Mouse (Mus musculus) adrenal gland, adult (tissue): ENCODE data around the gene Grik5.

Source experiments
- DNase-seq, 2 experiments: peaks; one replicate each; pipeline ENCODE4 v3.0.0; 2022 to 2023; ENCODE audit warnings: low spot score in 1 of 2; ENCODE audit not compliant: inconsistent age in 2 of 2

Grik5 gene

DNA sequence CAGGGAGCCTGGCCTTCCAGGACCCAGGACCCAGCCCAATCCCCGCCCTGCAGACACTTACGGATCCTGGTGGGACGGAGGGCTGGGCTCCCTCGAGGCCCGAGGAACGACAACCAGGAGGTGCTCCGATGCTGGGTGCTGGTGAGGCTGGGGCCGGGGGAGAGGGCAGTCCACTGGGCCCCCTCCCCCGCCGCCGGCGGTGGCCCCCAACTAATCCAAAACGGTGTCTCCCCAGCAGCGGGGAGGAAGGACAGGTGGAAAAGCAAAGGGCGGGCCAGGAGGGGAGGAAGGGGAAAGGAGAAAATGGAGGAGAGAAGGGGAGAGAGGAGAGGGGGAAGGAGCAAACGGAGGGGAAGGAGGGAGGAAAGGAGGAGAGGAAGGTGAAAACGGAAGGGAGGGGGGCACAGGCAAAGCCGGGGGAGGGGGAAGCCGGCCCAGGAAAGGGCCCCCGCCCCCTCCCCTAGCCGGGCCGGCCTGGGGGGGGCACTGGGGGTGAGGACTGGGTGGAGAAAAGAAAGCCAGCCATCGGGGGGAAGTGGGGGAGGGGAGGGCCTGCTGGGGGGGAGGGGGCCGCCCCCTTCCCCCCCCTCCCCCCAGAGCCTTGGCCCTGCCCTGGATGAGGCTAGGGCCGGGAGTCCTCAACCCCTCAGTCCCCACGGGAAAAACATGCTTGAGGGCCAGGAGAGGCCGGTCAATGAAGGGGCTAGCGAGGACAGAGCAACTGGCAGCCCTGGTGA lies at the start of gene Grik5, which contains the start of gene Zfp574:
Grik5 (minus strand) TSS at position 368 of the 737 bp plus-strand sequence.
Zfp574 (plus strand) TSS at position 589 of the 737 bp plus-strand sequence.
- DNase-seq, result peak; percentile 53 to 74

DNA sequence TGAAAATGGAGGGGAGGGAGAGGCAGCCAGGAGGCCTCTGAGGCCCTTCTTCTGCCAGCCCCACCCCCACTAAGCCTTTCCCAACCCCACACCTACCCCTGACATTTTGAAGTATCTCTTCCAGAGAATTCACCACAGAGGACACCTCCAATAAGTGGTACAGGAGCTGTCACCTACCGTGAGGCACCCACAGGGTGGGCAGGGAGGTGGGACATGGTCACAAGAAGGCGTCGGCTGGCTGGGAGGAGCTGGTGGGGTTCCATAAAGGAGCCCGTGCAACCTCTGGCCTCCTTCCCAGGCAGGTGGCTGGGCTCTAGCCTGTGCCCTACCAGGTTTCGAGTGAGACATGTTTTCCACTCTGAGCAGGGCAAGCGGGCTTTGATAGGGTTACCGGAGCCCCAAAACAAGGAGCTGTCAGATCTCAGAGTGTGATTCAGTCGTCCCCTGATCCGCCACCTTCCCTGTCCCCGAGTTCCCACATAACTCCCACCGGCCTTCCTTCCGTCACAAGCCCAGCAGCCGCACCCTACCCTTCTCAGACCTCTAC lies 49.2 kb upstream of the Grik5 start:
- no peak for DNase-seq

DNA sequence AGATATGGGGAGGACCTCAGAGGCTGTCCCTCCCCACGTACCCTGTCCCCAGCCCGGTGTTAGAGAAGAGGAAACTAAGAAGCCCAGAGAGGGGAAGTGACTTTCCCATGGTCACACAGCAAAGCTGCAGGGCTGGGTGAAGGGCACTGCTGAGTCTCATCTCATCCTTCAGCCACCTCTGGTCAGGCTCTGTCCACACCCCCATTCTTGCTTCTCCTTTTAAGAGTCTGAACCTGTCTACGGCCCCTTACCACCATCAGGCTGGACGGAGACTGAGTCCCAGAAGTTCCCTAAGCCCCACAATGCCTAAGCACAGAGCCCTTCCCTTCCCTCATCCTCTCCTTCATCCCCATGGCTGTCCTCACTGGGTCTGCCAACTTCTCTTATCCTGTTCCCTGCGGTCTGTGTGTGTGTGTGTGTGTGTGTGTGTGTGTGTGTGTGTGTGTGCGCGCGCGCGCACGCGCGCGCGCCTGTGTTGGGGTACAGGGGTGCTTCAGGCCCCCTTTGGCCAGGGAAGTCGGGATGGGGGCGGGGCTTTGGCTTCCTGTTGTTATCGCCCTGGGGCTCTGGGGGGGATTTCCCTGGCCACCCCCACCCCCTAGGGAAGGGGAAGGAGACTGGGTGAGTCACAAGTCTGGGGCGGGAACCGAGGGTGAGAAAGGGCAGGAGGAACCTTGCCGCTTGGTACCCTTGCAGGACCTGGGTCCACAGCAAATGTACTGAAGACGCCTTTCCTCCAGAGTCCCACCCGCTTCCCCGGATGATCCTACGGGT lies 48.1 kb upstream of the Grik5 start:
- DNase-seq, result peak; percentile 45 to 56

DNA sequence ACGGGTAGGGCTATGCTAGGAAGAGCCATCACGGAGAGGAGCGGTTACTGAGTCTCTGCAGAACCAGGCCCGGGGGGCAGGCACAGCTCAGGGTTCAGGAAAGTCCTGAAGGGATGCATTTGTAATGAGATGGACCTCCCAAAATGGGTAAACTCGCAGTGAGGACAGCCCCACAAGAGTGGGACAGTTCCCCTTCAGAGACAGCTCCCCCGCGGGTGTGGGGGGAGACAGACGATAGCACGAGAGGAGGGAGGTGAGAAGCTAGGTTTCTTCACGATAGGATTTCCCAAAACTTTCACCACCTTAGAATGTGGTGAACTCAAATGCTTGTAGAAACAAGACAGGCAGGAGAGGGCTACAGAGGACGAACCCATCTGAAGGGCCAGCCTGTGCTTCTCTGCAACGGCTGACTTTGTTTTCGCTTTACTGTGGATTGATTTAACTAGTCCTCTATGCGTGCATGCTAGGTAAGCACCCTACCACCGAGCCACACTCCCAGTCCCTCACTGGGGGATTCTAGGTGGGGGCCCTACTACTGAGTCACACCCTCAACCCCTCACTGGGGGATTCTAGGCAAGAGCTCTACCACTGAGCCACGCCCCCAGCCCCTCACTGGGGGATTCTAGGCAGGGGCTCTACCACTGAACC lies 40.9 kb upstream of the Grik5 start:
- DNase-seq, result no peak

DNA sequence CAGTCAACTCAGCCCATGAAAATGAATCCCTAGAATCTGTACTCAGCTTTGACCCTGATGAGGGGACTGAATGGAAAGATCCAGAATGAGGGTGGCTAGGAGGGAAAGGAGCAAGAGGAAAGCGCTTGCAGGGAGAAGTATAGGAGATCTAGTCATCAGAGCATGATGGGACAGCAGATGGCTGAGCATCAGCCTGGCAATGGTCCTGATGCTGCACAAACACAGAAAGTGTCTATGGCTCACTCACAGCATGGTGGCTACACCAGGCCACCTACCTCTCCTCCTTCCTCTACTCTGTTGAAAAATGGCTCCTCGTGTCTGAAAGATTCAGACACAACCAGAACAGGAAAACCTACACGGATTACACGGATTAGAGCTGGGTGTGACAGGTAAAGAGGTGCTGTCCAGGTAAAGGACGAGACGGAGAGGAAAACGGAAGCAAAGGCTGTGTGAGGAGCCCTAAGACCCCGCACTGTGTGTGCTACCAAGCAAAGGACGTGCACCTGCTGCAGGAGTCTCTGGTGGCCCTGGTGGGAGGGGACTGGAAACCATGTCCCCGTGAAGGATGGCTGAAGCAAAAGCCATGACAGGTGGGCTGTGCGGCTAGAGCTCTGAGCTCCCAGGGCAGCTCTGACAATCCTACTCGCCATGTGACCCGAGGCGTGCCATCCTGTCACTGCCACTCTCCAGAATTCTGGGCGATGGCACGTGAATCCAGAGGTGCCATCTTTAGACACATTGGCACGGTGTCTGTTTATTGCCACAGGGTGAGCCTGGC lies 40.2 kb upstream of the Grik5 start:
- no peak for DNase-seq

DNA sequence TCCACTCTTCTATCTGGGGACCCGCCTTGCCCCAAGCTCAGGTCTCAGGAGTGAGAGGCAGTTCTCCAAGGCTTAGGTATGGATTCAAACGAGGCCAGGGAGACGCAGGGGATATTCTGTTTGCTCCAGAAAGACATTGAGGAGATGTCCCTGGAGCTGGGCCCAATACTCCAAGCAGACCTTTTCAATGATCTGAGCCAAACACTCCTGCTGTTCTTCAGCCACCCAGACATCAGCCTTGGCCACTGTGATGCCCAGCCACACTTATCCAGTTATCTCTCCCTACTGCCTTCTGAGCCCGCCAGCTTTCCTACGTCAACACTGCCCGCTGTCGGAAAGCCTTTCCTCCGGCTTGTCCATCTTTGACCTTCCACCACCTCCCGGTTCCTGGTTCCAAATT lies 38.2 kb upstream of the Grik5 start:
- no peak for DNase-seq

DNA sequence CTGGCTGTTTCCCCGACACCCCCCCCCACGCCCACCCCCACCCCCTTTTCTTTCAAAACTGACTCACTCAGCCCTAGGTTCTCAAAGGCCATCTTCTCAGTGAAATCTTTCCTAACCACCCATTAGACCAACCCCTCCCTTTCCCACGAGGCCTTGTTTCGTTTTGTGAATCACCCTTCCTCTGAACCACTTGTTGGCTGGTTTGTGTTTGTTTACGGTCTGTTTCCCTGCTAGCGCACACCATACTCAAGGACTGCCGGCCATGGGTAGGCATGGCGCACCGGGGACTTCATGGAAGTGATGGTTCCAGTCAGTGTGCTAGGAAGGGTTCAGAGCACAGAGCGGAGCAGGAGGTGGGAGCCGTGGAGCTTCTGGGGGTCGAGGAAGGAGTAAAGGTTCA lies 37.2 kb upstream of the Grik5 start:
- DNase-seq, result peak in 1 of 2 experiments; percentile 66

DNA sequence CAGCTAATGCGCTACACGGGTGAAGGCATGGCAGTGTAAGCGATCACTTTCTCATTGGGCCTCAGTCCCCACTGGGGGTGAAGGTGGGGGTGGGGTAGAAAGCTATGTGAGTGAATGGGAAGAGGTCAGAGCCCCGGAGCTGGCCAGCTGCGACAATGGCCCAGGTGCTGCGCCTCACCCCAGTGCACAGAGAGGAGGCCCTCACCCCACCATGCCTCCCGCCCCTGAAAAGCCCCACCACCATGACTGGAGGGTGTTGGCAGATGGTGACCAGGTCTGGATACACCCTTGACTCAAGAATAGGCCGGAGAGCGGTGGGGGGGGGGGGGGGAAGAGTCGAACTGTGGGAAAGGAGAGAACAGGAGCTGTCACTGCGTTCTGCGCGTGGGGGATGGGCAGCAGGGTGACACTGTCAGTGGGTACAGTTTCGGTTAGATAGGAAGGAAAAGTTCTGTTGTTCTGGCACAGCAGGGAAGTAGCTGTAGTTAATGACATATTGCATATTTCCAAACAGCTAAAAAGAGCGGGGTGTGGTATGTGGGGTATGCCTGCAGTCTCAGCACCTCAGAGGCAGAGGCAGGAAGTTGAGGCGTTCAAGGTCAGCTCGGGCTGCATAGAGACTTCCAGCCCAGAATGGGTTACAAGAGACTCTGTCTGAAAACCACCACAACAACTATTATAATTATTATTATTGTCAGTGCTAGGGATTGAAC lies 34.8 kb upstream of the Grik5 start:
- DNase-seq, result no peak

DNA sequence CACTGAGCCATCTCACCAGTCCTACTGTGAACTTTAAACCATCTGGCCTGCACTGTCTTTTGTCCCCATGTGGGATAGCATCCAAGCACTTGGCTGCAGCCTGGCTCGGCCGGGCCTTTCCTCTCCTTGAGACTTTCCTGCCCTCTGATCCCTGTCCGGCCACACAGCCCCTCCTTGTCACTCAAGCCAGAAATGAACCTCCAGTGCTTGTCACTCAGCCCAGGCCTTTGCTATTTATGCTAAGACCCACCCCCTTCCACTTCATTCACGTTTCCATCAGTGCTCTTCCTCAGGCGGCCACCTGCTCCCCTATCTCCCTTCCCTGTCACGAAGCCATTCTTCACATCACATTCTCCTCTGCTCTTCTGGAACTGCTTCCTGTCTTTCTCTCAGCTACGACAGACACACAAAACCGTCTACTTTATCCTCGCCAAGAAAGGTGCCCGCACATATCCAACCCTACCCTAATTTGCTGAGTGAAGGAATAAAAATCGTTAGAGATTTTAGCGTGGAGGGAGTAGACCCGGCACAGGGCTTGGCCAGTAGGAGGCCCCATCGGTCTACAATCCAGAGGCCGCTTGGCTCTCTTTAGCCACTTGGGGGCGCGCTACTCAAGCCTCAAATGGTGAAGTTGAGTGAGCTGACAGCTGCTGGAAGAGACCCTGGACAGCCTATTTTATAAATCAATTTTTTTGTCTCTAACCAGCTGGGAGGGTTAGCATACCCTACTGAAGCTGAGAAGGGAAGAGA lies 33.4 kb upstream of the Grik5 start:
- DNase-seq, result peak; percentile 71 to 92

DNA sequence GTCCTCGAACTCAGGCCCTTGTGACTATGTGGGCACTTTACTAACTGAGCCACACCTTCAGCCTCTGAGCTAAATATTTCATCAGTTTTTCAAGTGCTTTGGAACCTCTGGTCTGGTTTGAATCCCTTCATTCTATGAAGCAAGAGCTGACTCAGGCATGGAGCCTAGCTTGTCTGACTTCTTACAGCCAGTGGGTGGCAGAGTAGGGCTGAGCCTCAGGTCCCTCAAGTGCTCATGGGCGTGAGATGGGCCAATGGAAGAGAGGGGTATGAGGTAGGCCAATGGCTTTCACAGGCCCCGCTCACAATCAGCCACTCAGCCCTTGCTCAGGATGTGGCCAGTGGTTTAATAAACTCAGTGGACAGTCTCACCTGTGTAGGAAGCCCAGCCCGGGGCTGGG lies 27.4 kb upstream of the Grik5 start:
- DNase-seq, result no peak

DNA sequence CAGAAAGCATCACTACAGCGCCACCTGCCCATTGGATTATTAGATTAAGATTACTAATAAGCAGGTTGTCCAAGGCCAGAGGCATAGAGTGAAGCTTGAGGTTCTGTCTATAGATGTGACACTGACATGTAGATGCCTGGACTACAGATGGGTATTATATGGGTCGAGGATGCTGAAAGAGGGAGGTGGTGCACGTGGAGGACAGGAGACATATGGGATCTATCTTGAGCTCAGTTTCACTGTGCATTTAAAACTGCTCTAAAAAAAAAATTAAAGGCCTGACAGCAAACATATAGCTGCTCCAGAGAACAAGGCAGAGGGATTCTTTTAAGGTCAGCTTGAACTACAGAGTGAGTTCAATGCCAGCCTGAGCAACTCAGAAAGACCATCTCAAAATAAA lies 26.0 kb upstream of the Grik5 start:
- DNase-seq, result no peak

DNA sequence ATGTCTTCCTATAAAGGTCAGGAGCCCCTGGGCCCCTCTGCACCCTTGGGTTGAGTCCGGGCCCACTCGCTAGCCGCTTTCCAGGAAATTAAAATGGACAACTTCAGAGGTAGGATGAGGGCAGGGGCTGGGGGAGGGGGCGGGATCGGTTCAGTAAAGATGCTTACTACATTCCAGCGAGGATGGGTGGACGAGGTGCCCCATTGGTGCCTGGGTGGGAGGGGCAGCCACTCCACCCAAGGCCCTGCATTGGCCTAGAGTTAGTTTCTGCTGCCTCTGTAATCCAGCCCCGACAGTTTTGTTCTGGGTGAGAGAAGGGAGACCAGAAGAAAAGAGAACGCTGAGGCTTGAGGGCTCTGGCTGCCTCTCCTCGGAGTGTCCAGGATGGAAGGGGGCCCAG lies 17.7 kb upstream of the Grik5 start:
- DNase-seq, result no peak

DNA sequence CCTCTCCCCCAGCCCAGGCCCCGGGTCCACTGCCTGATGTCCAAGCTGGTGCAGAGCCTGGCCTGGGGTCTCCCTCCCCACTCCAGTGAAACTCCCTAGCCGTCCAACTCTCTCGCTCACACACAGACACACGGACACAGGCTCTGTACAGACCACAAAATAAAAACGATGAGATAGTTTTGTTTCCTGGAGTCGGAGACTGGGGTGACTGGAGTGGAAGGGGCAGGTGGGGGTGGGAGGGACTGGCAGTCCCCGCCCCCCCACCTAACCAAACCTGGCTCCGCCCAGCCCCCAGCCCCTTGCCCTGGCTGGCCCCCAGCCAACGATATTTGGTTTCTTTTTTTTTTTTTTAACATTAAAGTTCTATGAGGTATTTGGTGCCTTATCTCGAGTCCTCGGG lies 16.8 kb upstream of the Grik5 start:
- no peak for DNase-seq

DNA sequence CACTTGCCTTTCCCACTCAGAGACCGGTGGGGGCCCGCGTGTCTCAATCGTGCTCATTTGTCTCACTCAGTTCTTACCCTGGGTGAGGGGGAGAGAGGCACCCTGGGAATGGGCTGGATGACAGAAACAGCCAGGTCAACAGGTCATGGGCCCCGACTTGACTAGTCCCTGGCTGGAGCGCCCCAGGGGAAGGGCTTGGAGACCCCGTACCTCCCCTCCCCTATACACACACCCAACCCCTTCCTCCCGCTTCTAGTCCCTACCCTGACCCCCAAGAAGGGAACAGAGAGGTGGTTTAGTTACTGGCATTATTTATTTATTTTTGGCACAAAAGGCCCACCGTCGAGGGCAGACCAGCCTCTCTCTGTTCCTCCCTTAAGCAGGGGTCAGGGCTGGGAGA lies 16.4 kb upstream of the Grik5 start:
- DNase-seq, result no peak

DNA sequence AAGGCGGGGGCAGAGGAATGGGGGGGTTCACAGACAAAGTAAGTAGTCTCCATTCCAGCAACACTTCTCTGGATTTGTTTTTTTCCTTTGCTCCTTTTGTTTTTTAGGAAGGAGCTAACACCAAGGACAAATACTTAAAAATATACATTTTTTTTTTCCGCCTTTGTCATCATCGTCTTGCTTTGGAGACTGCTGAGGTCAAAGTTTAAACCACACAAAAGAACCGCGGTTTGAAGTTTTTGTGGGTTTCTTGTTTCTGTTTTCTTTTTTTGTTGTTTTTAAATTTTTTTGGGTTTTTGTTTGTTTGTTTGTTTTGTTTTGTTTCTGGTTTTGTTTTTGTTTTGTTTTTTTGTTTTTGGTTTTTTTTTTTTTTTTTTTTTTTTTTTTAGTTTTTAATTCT lies 15.8 kb upstream of the Grik5 start:
- no peak for DNase-seq

DNA sequence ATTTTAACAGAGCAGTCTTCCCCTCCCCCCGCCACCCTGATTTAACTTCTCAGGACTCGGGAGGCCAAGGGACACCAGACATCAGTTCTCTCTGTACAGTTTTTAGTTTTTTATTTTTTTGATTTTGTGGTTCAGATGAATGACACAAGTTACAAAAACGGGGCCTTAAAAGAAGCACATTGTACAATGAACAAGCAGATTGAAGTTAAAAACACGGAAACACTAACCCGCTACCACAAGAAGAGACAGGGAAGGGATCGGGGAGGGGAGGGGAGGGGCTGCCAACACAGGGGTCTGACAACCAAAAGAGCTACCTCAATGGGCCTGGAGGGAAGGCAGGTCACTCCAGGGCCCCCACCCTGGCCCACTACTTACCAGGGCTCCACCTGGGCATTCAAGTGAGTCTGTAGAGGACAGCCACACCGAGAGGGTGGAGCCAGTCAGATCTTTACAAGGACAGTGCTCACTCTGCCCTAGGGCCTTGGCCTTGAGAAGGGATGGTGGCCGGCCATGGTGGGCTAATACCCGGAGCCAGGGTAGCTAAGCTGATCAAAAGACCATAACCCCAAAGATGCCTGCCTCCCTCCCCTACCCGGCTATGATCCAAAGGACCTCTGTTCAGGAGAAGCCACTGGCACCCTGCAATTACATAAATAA lies 15.2 kb upstream of the Grik5 start:
- DNase-seq, result peak in 1 of 2 experiments; percentile 79

DNA sequence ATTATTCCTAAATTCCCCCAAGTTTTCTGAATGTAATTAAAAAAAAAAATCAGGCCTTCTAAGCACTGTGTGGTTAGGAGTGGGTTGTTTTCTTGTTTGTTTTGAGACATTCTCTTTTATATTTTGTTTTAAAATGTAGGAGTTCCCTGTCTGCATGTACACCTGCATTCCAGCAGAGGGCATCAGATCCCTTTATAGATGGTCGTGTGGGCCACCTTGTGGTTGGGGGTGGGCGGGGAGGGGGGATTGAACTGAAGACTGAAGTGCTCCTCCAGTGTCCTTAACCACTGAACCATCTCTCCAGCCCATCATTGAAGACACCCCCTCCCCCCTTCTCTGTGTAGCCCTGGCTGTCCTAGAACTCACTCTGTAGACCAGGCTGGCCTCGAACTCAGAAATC lies 14.5 kb upstream of the Grik5 start:
- DNase-seq, result no peak

DNA sequence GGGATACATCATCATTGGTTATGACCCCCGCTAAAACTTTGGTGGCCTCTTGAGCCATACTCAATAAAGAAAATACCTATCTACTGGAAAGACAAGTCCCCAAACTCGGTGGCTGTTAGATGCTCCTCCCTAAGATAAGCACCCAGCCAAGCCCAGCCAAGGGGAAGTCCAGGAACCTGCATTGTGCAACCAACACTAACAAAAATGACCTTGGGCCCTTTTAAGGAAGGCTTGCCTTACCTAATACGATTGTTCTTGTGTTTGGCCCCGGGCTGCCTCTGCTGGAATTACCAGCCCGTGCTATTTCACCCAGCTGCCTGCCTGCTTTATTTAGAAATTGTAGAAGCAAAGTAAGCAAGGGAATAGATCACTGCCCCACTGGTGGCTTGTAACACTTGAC lies 12.5 kb upstream of the Grik5 start:
- DNase-seq, result peak in 1 of 2 experiments; percentile 73

DNA sequence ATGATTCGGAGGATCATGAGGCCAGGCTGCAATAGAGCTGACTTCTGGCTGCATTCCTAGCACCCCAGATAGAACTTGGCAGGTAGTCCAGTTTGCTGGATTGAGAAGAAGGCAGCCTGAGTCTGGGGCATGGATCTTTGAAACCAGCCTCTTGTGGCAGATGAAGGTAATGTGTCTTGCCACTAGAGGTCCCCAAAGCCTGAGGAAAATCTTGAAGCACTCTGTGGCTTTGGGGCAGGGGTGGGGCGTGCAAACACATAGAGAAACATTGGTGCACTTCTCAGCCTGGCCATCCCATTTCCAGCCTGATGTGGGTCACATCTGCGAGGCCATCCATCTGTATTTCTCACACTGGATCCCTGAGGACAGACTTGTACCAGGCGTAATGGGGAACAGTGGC lies 10.4 kb upstream of the Grik5 start:
- DNase-seq, result peak; percentile 50 to 80
